Mouse (Mus musculus) liver, embryonic 14.5 days (tissue): Measurements from ENCODE around the gene Trabd2b.

Experiments used
- CTCF ChIP-seq: IDR thresholded peaks from 2 replicates; pipeline ENCODE4 v1.5.1; 2016; ENCODE audit warnings: antibody characterized with exemption, low read depth, control low read depth
- EP300 ChIP-seq: IDR thresholded peaks from 2 replicates; pipeline ENCODE4 v1.6.1; 2016; ENCODE audit warnings: antibody characterized with exemption, low read depth

DNA sequence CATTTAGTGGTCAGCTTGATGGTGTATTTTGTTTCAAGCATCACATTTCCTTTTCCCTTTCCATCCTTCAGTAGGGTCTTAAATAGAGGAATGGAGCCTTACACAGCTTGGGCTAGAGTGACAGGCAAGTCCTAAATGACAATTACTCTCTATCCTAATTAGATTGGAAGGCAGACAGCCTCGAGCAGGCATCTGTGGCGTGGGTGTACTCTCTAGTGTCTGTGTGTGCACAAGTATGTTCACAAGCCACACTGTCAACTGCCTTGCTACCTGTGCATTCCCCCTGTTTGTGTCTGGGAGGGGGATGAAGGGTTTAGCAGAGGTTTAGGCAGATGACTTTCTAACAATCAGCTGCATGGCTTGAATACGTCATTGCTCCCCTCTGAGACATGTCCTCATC lies 6.7 kb upstream of the Trabd2b start:
- TF ChIP-seq CTCF, result no peak
- TF ChIP-seq EP300, result no peak
